Mouse (Mus musculus) liver, embryonic 14.5 days (tissue): ENCODE measurements around the gene Mrgprg. TPM values are rescaled to one million over a fixed set of nuclear protein-coding genes. Genes with fewer than 3 reads are reported as not detected.

Source experiments
- ATAC-seq: fragments of 200-750 bp; cut with Nextera tagmentation; 2 replicates; pipeline ENCODE4 v1.8.0; 2017; ENCODE audit warnings: moderate number of reproducible peaks, mild to moderate bottlenecking, moderate library complexity; ENCODE audit not compliant: insufficient read depth
- DNase-seq, 3 experiments: peaks; one replicate each; pipeline ENCODE4 v3.0.0-alpha.2; 2012 to 2013; ENCODE audit warnings: low read depth in 3 of 3, low spot score in 3 of 3
- H3K27ac ChIP-seq: fragments of 300-500 bp; sonication (generic); 2 replicates; pipeline ENCODE4 v1.5.1; 2014; ENCODE audit warnings: moderate library complexity, mild to moderate bottlenecking, control low read depth, inconsistent platforms
- H3K27me3 ChIP-seq: fragments of 300-500 bp; sonication (generic); 2 replicates; pipeline ENCODE4 v1.6.1; 2014; ENCODE audit warnings: mild to moderate bottlenecking, low read length, moderate library complexity; ENCODE audit not compliant: control insufficient read depth, insufficient read depth
- H3K36me3 ChIP-seq: fragments of 300-500 bp; sonication (generic); replicated peaks from 2 replicates; pipeline ENCODE4 v1.6.1; 2014; ENCODE audit warnings: low read depth; ENCODE audit not compliant: control insufficient read depth, insufficient read depth
- H3K4me1 ChIP-seq, 2 experiments: fragments of 200-500 bp in 1 of 2; fragments of 300-500 bp in 1 of 2; sonication (generic) in 1 of 2; replicated peaks; 2 replicates each; pipeline ENCODE4 v1.6.1; 2012 to 2014; ENCODE audit warnings: antibody characterized with exemption in 1 of 2, inconsistent platforms in 1 of 2, low read length in 1 of 2; ENCODE audit not compliant: control insufficient read depth in 2 of 2, insufficient read depth in 2 of 2
- H3K4me2 ChIP-seq: fragments of 300-500 bp; sonication (generic); 2 replicates; pipeline ENCODE4 v1.6.1; 2014; ENCODE audit warnings: low read depth, mild to moderate bottlenecking, control low read depth, moderate library complexity
- H3K4me3 ChIP-seq, 2 experiments: fragments of 200-500 bp in 1 of 2; fragments of 300-500 bp in 1 of 2; sonication (generic) in 1 of 2; 2 replicates each; pipeline ENCODE4 v1.5.1; 2012 to 2014; ENCODE audit warnings: low read depth in 2 of 2, low read length in 2 of 2, mild to moderate bottlenecking in 2 of 2, control low read depth in 1 of 2, inconsistent platforms in 1 of 2, moderate library complexity in 1 of 2; ENCODE audit not compliant: insufficient read depth in 1 of 2
- H3K9ac ChIP-seq: fragments of 300-500 bp; sonication (generic); replicated peaks from 2 replicates; pipeline ENCODE4 v1.6.1; 2014; ENCODE audit warnings: mild to moderate bottlenecking, control low read depth, moderate library complexity
- H3K9me3 ChIP-seq: fragments of 300-500 bp; sonication (generic); 2 replicates; pipeline ENCODE4 v1.6.1; 2016; ENCODE audit warnings: low read length, mixed read lengths; ENCODE audit not compliant: control insufficient read depth
- CTCF ChIP-seq: IDR thresholded peaks from 2 replicates; pipeline ENCODE4 v1.5.1; 2016; ENCODE audit warnings: antibody characterized with exemption, low read depth, control low read depth
- EP300 ChIP-seq: IDR thresholded peaks from 2 replicates; pipeline ENCODE4 v1.6.1; 2016; ENCODE audit warnings: antibody characterized with exemption, low read depth
- WGBS: fragments of 180-500 bp; shearing (Covaris S2); extraction: QIAGEN DNeasy Blood & Tissue Kit; methylation state at CpG from one replicate; pipeline ENCODE4 v1.1.7; 2014; ENCODE audit not compliant: insufficient replicate concordance; 5-methylcytosine and 5-hydroxymethylcytosine counted together
- microRNA-seq: library from miRNA; unstranded; fragments of <30 nt; microRNA quantifications from one replicate; pipeline ENCODE4, GENCODE M21; 2016
- polyA plus RNA-seq, 2 experiments: library from polyadenylated mRNA; depleted of rRNA in 1 of 2; stranded (reverse) in 1 of 2; unstranded in 1 of 2; fragments of >200 nt; fragmentation: Nextera tagmentation in 1 of 2; extraction: Ambion mirVana in 1 of 2; gene quantifications; 2 replicates each; pipeline versions ENCODE4 v1.2.1 to v1.2.3; 2012 to 2014

Gene Mrgprg
- polyA plus RNA-seq, 2 experiments, result not detected

- ATAC-seq, result no peak
- Histone ChIP-seq H3K4me3 (no peak overlapping the region), H3K36me3 (no peaks in the 10 kb centered on the region), H3K27ac (no peak overlapping the region), H3K4me2 (no peak overlapping the region), H3K9ac (no peak overlapping the region), H3K9me3 (no peaks in the 10 kb centered on the region), H3K4me1 (no peaks in the 10 kb centered on the region), H3K27me3 (no peaks in the 10 kb centered on the region)
- no peak for TF ChIP-seq EP300
- TF ChIP-seq CTCF, result no peak
- 71% methylated on average over 4 of the region's 4 CpGs for WGBS
- no peak for DNase-seq
Observed at GRCm38 (mm10) chr7:143726396-143726795, 40.4 kb downstream of the Mrgprg start.

- 49% methylated on average over 4 of the region's 4 CpGs for WGBS
- Histone ChIP-seq H3K9ac (no peak overlapping the region), H3K27me3 (no peaks in the 10 kb centered on the region), H3K4me2 (no peak overlapping the region), H3K27ac (no peak overlapping the region), H3K4me3 (no peak overlapping the region), H3K36me3 (no peaks in the 10 kb centered on the region), H3K4me1 (no peaks in the 10 kb centered on the region), H3K9me3 (no peaks in the 10 kb centered on the region)
- TF ChIP-seq EP300, result no peak
- no peak for TF ChIP-seq CTCF
- DNase-seq, result no peak
- ATAC-seq, result no peak
Observed at GRCm38 (mm10) chr7:143723841-143724240, 43.0 kb downstream of the Mrgprg start.

DNA sequence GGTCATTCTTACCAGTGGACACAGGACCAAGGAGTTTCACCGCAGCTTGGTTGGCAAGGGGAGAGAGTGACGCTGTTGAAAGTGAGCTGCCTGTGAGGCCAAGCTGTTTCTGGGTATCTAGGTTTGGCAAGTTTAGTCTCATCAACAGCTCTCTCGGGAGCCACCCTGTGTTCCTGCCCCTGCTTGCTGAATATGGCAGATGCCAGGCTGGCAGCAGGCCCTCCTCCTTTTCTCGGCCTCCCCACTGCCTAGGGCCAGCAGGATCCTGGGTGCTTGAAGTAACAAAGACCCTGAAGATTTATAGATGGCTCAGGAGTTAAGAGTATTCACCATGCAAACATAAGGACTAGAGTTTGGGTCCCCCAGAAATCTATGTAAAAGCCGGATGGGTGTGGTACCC is 44.1 kb downstream of the Mrgprg start:
- no peak for ATAC-seq
- no peak overlapping the region for H3K27ac ChIP-seq

GRCm38 (mm10) chr7:143717811-143718210 is 49.0 kb downstream of the Mrgprg start:
- Histone ChIP-seq H3K36me3 (no peaks in the 10 kb centered on the region), H3K4me1 (no peaks in the 10 kb centered on the region), H3K9ac (no peak overlapping the region), H3K9me3 (no peaks in the 10 kb centered on the region), H3K4me3 (no peak overlapping the region), H3K27me3 (no peaks in the 10 kb centered on the region), H3K4me2 (no peak overlapping the region), H3K27ac (no peak overlapping the region)
- DNase-seq (no peak), ATAC-seq (no peak)
- WGBS, result 33% methylated on average over 1 of the region's 1 CpGs
- TF ChIP-seq CTCF (no peak), EP300 (no peak)

More for the DNA sequence above, 44.1 kb downstream of the Mrgprg start:
- no peaks in the 10 kb centered on the region for H3K36me3 ChIP-seq
- no peak overlapping the region for H3K4me2 ChIP-seq
- no peak for TF ChIP-seq EP300
- TF ChIP-seq CTCF, result no peak
- no peak for DNase-seq
- H3K4me1 ChIP-seq, result no peaks in the 10 kb centered on the region
- no peak overlapping the region for H3K4me3 ChIP-seq
- no peaks in the 10 kb centered on the region for H3K27me3 ChIP-seq
- WGBS, result 66% methylated on average over 5 of the region's 5 CpGs
- H3K9me3 ChIP-seq, result no peaks in the 10 kb centered on the region
- H3K9ac ChIP-seq, result no peak overlapping the region

Small RNA genes lying within 50 kb of the gene (microRNA-seq; reads per million reads assigned to microRNA genes)
- gene Gm22064, result not detected

Other genes with a start within 250 kb of the Mrgprg start
- gene Nap1l4, start 217.9 kb downstream of the Mrgprg start, polyA plus RNA-seq (2012; rRNA removed), result 41.3 and 54.3 TPM in 2 replicates
- gene Nap1l4, start 217.9 kb downstream of the Mrgprg start, polyA plus RNA-seq (2014; fragmentation: Nextera tagmentation; extraction: Ambion mirVana), result 33.7 and 39.4 TPM in 2 replicates
- 18.1 and 35.7 TPM in 2 replicates for gene Cars, start 166.9 kb downstream of the Mrgprg start, polyA plus RNA-seq (2012; rRNA removed)
- gene Cars, start 166.9 kb downstream of the Mrgprg start, polyA plus RNA-seq (2014; fragmentation: Nextera tagmentation; extraction: Ambion mirVana), result 41.4 and 42.7 TPM in 2 replicates
- gene Tnfrsf26, start 138.3 kb downstream of the Mrgprg start, polyA plus RNA-seq (2012; rRNA removed), result 0.27 and 0.29 TPM in 2 replicates
- 0.52 and 0.65 TPM in 2 replicates for gene Tnfrsf26, start 138.3 kb downstream of the Mrgprg start, polyA plus RNA-seq (2014; fragmentation: Nextera tagmentation; extraction: Ambion mirVana)
- 0.69 and 0.71 TPM in 2 replicates for gene Tnfrsf22, start 117.3 kb downstream of the Mrgprg start, polyA plus RNA-seq (2012; rRNA removed)
- gene Tnfrsf22, start 117.3 kb downstream of the Mrgprg start, polyA plus RNA-seq (2014; fragmentation: Nextera tagmentation; extraction: Ambion mirVana), result 0.99 and 1.2 TPM in 2 replicates
- 0.22 and 0.23 TPM in 2 replicates for gene Tnfrsf23, start 81.1 kb downstream of the Mrgprg start, polyA plus RNA-seq (2012; rRNA removed)
- 0.35 and 0.44 TPM in 2 replicates for gene Tnfrsf23, start 81.1 kb downstream of the Mrgprg start, polyA plus RNA-seq (2014; fragmentation: Nextera tagmentation; extraction: Ambion mirVana)
- gene Osbpl5, start 10.0 kb downstream of the Mrgprg start, polyA plus RNA-seq (2012; rRNA removed), result 1.5 and 1.6 TPM in 2 replicates
- 1.3 and 1.9 TPM in 2 replicates for gene Osbpl5, start 10.0 kb downstream of the Mrgprg start, polyA plus RNA-seq (2014; fragmentation: Nextera tagmentation; extraction: Ambion mirVana)
- 0.28 and 0.37 TPM in 2 replicates for gene Mrgpre, start 17.5 kb upstream of the Mrgprg start, polyA plus RNA-seq (2012; rRNA removed)
- gene Mrgpre, start 17.5 kb upstream of the Mrgprg start, polyA plus RNA-seq (2014; fragmentation: Nextera tagmentation; extraction: Ambion mirVana), result 0.19 and 0.23 TPM in 2 replicates
- 7.6 and 7.7 TPM in 2 replicates for gene Nadsyn1, start 55.9 kb upstream of the Mrgprg start, polyA plus RNA-seq (2012; rRNA removed)
- 6.0 and 7.1 TPM in 2 replicates for gene Nadsyn1, start 55.9 kb upstream of the Mrgprg start, polyA plus RNA-seq (2014; fragmentation: Nextera tagmentation; extraction: Ambion mirVana)
- gene Dhcr7, start 56.2 kb upstream of the Mrgprg start, polyA plus RNA-seq (2012; rRNA removed), result 58.8 and 61.2 TPM in 2 replicates
- gene Dhcr7, start 56.2 kb upstream of the Mrgprg start, polyA plus RNA-seq (2014; fragmentation: Nextera tagmentation; extraction: Ambion mirVana), result 57.0 and 61.4 TPM in 2 replicates
- gene Gm498, start 99.8 kb upstream of the Mrgprg start, polyA plus RNA-seq (2012; rRNA removed), result not detected in 2 replicates
- not detected in 2 replicates for gene Gm498, start 99.8 kb upstream of the Mrgprg start, polyA plus RNA-seq (2014; fragmentation: Nextera tagmentation; extraction: Ambion mirVana)
- 0.35 and 0.47 TPM in 2 replicates for gene Shank2, start 234.9 kb upstream of the Mrgprg start, polyA plus RNA-seq (2012; rRNA removed)
- 0.17 and 0.27 TPM in 2 replicates for gene Shank2, start 234.9 kb upstream of the Mrgprg start, polyA plus RNA-seq (2014; fragmentation: Nextera tagmentation; extraction: Ambion mirVana)